In the genomic region with DNA sequence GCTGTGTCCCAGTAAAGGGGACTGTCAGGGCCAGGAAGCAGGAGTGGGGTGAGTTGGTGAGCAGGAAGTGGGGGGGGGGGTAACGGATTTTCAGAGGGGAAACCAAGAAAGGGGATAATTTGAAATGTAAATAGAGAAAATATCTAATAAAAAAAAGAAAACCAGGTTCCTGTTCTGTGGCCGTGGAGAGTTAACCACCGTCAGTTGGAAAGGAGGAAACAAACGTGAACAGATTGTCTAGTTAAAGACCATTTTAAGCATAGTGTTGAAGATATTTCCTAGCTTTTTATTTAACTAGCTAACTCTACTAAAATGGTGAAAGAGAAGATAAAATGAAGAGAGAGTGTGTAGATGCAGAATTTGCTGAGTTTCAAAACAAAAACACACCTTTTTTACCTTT, we compare ENCODE assay signal across 20 mouse cellular contexts.
"Had no signal": no experiment of that assay in that cellular context is flagged by ENCODE, and none has a peak within 500 bp of the region (broad histone marks: within the 10 kb centered on the region; RNA-seq: fewer than 3 reads in every experiment).

No protein-coding gene starts in this region.

- H3K9ac ChIP-seq: liver, embryonic 13.5 days; liver, embryonic 15.5 days; lung, embryonic 14.5 days; midbrain, embryonic 13.5 days; neural tube, embryonic 13.5 days; neural tube, embryonic 15.5 days had no signal

- DNase-seq: liver, embryonic 13.5 days; lung, adult 18-20 months; lung, embryonic 14.5 days; lung, postnatal 10 days; lung, postnatal 4 days; retina, postnatal 1 day; right cerebral cortex, adult 18-20 months; right cerebral cortex, postnatal 25 days; right cerebral cortex, postnatal 4 days; spleen, adult 18-20 months; thymus, adult 2 months; thymus, postnatal 14 days; thymus, postnatal 36 days had no signal

- H3K27me3 ChIP-seq: liver, embryonic 13.5 days; liver, embryonic 15.5 days; midbrain, embryonic 13.5 days; neural tube, embryonic 13.5 days; neural tube, embryonic 15.5 days had no signal

- H3K9me3 ChIP-seq: liver, embryonic 13.5 days; liver, embryonic 15.5 days; midbrain, embryonic 13.5 days; neural tube, embryonic 13.5 days; neural tube, embryonic 15.5 days had no signal

- H3K4me1 ChIP-seq: liver, embryonic 13.5 days; liver, embryonic 15.5 days; midbrain, embryonic 13.5 days; neural tube, embryonic 13.5 days; neural tube, embryonic 15.5 days had no signal

- H3K27ac ChIP-seq: liver, embryonic 13.5 days; liver, embryonic 15.5 days; midbrain, embryonic 13.5 days; neural tube, embryonic 13.5 days; neural tube, embryonic 15.5 days had no signal

- ATAC-seq: midbrain, embryonic 13.5 days; midbrain, embryonic 16.5 days had no signal

- H3K4me3 ChIP-seq: liver, embryonic 13.5 days; liver, embryonic 15.5 days; midbrain, embryonic 13.5 days; myocyte; neural tube, embryonic 13.5 days; neural tube, embryonic 15.5 days had no signal

- H3K36me3 ChIP-seq: liver, embryonic 13.5 days; liver, embryonic 15.5 days; midbrain, embryonic 13.5 days; neural tube, embryonic 13.5 days; neural tube, embryonic 15.5 days had no signal

- H3K4me2 ChIP-seq: liver, embryonic 13.5 days; liver, embryonic 15.5 days; lung, embryonic 14.5 days; midbrain, embryonic 11.5 days; midbrain, embryonic 13.5 days; neural tube, embryonic 13.5 days; neural tube, embryonic 15.5 days had no signal
